Mouse (Mus musculus): ENCODE results near the gene Ropn1l. TPM values are rescaled to one million over a fixed set of nuclear protein-coding genes. Genes with fewer than 3 reads are reported as not detected.

Gene Ropn1l
- polyA plus RNA-seq, 1 experiment from 2014 or later = 1.4 TPM

GRCm38 (mm10) chr15:31436811-31437210, 16.7 kb downstream of the Ropn1l start:
- no peak overlapping the region for H3K4me3 ChIP-seq
- no peaks in the 10 kb centered on the region for H3K27me3 ChIP-seq
- H3K4me2 ChIP-seq = no peak overlapping the region
- no peak for ATAC-seq (ENCODE audit: low FRiP score)
- H3K9me3 ChIP-seq = no peaks in the 10 kb centered on the region
- 94% methylated on average over 2 of the region's 2 CpGs for WGBS
- no peaks in the 10 kb centered on the region for H3K36me3 ChIP-seq
- H3K9ac ChIP-seq = no peak overlapping the region
- H3K27ac ChIP-seq = no peak overlapping the region
- H3K4me1 ChIP-seq (replicated peaks) = no peaks in the 10 kb centered on the region

- Histone ChIP-seq H3K36me3 (no peaks in the 10 kb centered on the region), H3K4me1 (replicated peaks) (no peaks in the 10 kb centered on the region), H3K27ac (no peak overlapping the region), H3K27me3 (no peaks in the 10 kb centered on the region), H3K9ac (no peak overlapping the region), H3K4me2 (no peak overlapping the region), H3K9me3 (no peaks in the 10 kb centered on the region), H3K4me3 (no peak overlapping the region)
- ATAC-seq (ENCODE audit: low FRiP score) = no peak
- 67% methylated on average over 1 of the region's 1 CpGs for WGBS
Measured at GRCm38 (mm10) chr15:31436083-31436482, 17.5 kb downstream of the Ropn1l start.

DNA sequence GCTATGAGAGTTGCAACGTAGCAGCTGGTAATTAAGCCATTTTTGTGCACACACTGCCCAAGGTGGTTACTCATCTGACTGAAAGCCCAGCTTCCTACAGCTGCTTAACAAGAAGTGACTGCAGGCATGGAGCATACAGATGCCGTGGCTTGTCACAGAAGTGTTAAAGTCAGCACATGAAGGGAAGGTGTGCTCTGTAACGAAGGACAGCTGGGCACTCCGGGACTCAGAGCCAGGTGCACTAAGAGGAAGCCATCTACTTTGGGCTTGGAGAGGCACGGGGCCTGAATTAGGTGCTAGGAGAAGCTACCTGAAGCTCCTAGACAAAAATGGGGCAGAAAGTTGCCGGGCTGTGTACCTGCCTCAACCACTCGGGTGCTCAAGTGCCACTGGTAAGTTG, 19.8 kb downstream of the Ropn1l start:
- no peak overlapping the region for H3K4me3 ChIP-seq
- ATAC-seq (ENCODE audit: low FRiP score) = no peak
- peaks cover 3% of the 10 kb centered on the region; the same call in 1 of the 2 replicates for H3K4me1 ChIP-seq (replicated peaks)
- no peak overlapping the region for H3K4me2 ChIP-seq
- H3K9ac ChIP-seq = no peak overlapping the region
- 82% methylated on average over 7 of the region's 7 CpGs for WGBS
- no peaks in the 10 kb centered on the region for H3K9me3 ChIP-seq
- H3K27ac ChIP-seq = no peak overlapping the region
- H3K36me3 ChIP-seq = no peaks in the 10 kb centered on the region
- H3K27me3 ChIP-seq = no peaks in the 10 kb centered on the region

DNA sequence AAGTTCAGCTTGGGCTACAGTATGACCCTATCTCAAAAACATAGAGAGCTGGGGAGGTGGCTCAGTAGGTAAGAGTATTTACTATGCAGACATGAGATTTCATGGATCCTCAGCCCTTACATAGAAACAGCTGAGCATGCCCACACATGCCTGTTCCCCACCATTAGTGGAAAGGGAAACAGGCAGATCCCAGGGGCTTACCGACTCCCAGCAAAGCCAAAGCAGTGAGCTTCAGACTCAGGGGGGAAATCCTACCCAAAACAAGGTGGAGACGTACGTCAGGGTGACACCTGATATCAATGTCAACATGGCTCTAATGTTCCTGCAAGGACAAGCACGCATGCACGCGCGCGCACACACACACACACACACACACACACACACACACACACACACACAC, 21.7 kb downstream of the Ropn1l start:
- ATAC-seq (ENCODE audit: low FRiP score) = no peak
- H3K4me3 ChIP-seq = no peak overlapping the region
- H3K27me3 ChIP-seq = no peaks in the 10 kb centered on the region
- no peak overlapping the region for H3K4me2 ChIP-seq
- peaks cover 3% of the 10 kb centered on the region; the same call in 1 of the 2 replicates for H3K4me1 ChIP-seq (replicated peaks)
- H3K9ac ChIP-seq = no peak overlapping the region
- H3K27ac ChIP-seq = no peak overlapping the region
- H3K9me3 ChIP-seq = no peaks in the 10 kb centered on the region
- H3K36me3 ChIP-seq = no peaks in the 10 kb centered on the region
- 82% methylated on average over 8 of the region's 8 CpGs for WGBS

- WGBS = 72% methylated on average over 2 of the region's 2 CpGs
- Histone ChIP-seq H3K4me1 (replicated peaks) (peaks cover 14% of the 10 kb centered on the region), H3K9me3 (no peaks in the 10 kb centered on the region), H3K4me3 (no peak overlapping the region), H3K9ac (no peak overlapping the region), H3K4me2 (no peak overlapping the region), H3K36me3 (no peaks in the 10 kb centered on the region), H3K27ac (no peak overlapping the region), H3K27me3 (no peaks in the 10 kb centered on the region)
- no peak for ATAC-seq (ENCODE audit: low FRiP score)
Measured at GRCm38 (mm10) chr15:31430014-31430413, 23.5 kb downstream of the Ropn1l start.

DNA sequence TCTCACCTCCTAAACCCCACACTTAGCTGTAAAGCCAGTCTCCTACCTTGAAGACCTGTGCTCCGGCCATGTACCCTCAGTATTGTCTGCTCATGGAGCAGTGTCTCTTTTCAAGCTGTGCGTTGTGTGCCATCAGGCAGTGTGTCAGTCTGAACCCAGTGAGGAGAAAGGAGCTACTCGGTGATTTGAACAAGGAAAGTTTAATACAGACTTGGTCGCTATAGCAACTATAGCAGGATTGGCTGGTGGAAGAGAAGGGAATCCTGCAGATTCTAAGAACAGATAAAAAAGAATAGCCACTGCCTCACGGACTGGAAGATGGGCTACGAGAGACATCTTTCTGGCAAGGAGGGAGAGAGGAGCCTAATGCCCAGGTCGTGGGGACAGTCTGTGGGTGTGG, 24.1 kb downstream of the Ropn1l start:
- no peak overlapping the region for H3K27ac ChIP-seq
- no peak overlapping the region for H3K9ac ChIP-seq
- H3K4me2 ChIP-seq = no peak overlapping the region
- peaks cover 14% of the 10 kb centered on the region for H3K4me1 ChIP-seq (replicated peaks)
- WGBS = 57% methylated on average over 7 of the region's 7 CpGs
- ATAC-seq (ENCODE audit: low FRiP score) = no peak
- H3K9me3 ChIP-seq = no peaks in the 10 kb centered on the region
- H3K36me3 ChIP-seq = no peaks in the 10 kb centered on the region
- H3K4me3 ChIP-seq = no peak overlapping the region
- H3K27me3 ChIP-seq = no peaks in the 10 kb centered on the region

DNA sequence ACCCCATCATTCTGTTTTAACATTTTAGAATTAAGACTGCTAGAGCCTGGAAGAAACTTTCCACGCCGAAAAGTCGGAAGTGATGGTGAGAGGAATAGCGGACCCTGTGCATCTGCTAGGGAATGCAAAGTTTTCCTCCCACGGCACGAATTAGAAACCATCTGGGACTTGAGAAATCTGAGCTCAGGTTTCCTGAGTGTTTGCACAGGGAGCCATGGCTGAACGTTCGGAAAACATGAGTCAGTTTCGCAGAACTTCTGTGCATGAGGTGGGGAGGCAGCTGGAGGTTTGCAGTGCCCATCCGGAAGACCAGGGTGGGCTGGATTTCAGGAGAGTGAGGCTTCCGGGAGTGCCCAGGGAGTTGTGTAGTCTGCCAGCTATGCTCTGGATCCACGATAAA, 25.0 kb downstream of the Ropn1l start:
- Histone ChIP-seq H3K27ac (no peak overlapping the region), H3K4me2 (no peak overlapping the region), H3K27me3 (no peaks in the 10 kb centered on the region), H3K9me3 (no peaks in the 10 kb centered on the region), H3K36me3 (no peaks in the 10 kb centered on the region), H3K4me3 (no peak overlapping the region), H3K9ac (no peak overlapping the region), H3K4me1 (replicated peaks) (peaks cover 14% of the 10 kb centered on the region)
- 85% methylated on average over 12 of the region's 12 CpGs for WGBS
- no peak for ATAC-seq (ENCODE audit: low FRiP score)

GRCm38 (mm10) chr15:31427390-31427789, 26.1 kb downstream of the Ropn1l start:
- Histone ChIP-seq H3K36me3 (no peaks in the 10 kb centered on the region), H3K27ac (no peak overlapping the region), H3K27me3 (no peaks in the 10 kb centered on the region), H3K9ac (no peak overlapping the region), H3K4me2 (no peak overlapping the region), H3K4me1 (replicated peaks) (peaks cover 14% of the 10 kb centered on the region), H3K9me3 (no peaks in the 10 kb centered on the region), H3K4me3 (no peak overlapping the region)
- ATAC-seq (ENCODE audit: low FRiP score) = no peak
- WGBS = 62% methylated on average over 3 of the region's 3 CpGs

GRCm38 (mm10) chr15:31426066-31426706, 27.4 kb downstream of the Ropn1l start:
- Histone ChIP-seq H3K9me3 (no peaks in the 10 kb centered on the region), H3K9ac (peak overlapping the region; percentile 49), H3K4me1 (replicated peaks) (peaks cover 14% of the 10 kb centered on the region), H3K4me3 (no peak overlapping the region), H3K27me3 (no peaks in the 10 kb centered on the region), H3K36me3 (no peaks in the 10 kb centered on the region), H3K27ac (0 out of 2 replicates have a peak overlapping the region, but pooled peaks have one; percentile 3), H3K4me2 (no peak overlapping the region)
- WGBS = 29% methylated on average over 8 of the region's 8 CpGs
- ATAC-seq (ENCODE audit: low FRiP score) = peak; percentile 76; the same call in 1 of the 2 replicates

DNA sequence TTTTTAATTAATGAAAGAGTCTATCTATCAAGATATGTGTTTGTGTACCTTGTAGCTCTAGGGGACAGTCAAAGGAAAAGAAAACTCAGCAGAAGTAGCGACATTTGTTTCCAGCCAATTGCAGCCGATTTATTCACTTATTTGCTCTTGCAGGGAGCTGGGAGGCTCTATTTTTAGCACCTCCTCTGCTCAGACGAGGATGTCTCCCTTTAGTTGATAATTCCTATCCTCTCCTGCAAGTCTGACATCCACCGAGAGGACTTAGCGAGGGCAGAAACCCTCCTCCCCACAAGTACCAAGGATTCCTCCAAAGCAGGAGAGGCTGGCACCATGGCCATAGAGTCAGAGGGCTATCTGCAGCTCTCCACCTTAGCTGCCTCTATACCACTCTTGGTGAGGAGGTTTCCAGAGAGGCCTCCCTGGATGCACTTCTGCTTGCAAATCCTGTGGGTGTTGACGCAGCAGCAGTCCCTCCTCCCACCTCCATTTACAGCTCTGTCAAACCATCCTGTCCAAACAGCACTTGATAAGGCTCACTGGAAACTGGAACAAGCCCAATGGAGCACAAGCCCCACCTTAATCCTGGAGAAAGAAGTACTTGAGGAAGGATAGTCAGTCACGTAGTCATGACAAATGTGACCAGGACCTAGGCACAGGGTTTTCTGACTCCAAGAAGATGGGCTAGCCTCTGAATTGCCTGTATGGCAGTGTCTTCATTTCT, 30.7 kb downstream of the Ropn1l start:
- no peak overlapping the region for H3K4me2 ChIP-seq
- no peaks in the 10 kb centered on the region for H3K9me3 ChIP-seq
- no peaks in the 10 kb centered on the region for H3K27me3 ChIP-seq
- WGBS = 71% methylated on average over 7 of the region's 7 CpGs
- H3K27ac ChIP-seq = no peak overlapping the region
- no peak for ATAC-seq (ENCODE audit: low FRiP score)
- no peaks in the 10 kb centered on the region for H3K36me3 ChIP-seq
- no peak overlapping the region for H3K4me3 ChIP-seq
- peaks cover 11% of the 10 kb centered on the region for H3K4me1 ChIP-seq (replicated peaks)
- H3K9ac ChIP-seq = no peak overlapping the region

DNA sequence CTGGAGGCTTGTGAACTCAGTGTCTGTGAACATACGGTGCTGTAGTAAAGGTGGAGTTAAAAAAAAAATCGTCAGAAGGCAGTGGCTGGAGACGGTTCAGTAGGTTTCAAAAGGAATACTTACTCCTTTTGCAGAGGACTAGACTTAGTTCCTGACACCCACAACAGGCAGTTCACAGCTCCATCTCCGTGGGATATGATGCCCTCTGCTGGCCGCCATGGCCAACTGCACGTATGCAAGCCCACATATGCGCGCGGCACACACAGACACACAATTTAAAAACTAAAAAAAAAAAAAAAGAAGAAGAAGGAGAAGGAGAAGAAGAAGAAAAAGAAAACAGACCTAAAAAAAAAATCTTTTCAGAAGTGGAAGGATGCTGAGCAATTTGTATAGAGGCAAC, 34.5 kb downstream of the Ropn1l start:
- Histone ChIP-seq H3K9ac (no peak overlapping the region), H3K36me3 (no peaks in the 10 kb centered on the region), H3K4me3 (no peak overlapping the region), H3K9me3 (no peaks in the 10 kb centered on the region), H3K27ac (no peak overlapping the region), H3K4me1 (replicated peaks) (no peaks in the 10 kb centered on the region), H3K4me2 (0 out of 2 replicates have a peak overlapping the region, but pooled peaks have one; percentile 8), H3K27me3 (no peaks in the 10 kb centered on the region)
- 31% methylated on average over 9 of the region's 9 CpGs for WGBS
- ATAC-seq (ENCODE audit: low FRiP score) = no peak

DNA sequence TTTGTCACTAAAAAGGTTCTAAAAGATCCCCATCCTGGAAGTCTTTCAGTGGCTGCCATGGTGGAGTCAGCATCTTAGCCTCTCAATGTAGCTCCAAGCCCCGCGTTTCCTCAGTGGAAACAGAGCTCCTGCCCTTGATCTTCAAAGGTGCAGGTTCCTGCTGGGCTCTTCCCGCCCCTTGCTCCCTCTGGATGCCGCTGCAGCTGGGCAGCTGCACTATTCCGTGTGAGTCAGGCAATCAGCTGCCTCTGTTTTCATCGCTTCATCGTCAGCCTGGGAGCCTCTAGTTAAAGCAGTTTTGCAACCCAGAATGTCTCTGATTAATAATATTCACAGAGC, 34.9 kb downstream of the Ropn1l start:
- Histone ChIP-seq H3K4me2 (0 out of 2 replicates have a peak overlapping the region, but pooled peaks have one; percentile 8), H3K9ac (no peak overlapping the region), H3K4me3 (no peak overlapping the region), H3K9me3 (no peaks in the 10 kb centered on the region), H3K36me3 (no peaks in the 10 kb centered on the region), H3K4me1 (replicated peaks) (no peaks in the 10 kb centered on the region), H3K27me3 (no peaks in the 10 kb centered on the region), H3K27ac (no peak overlapping the region)
- WGBS = 18% methylated on average over 7 of the region's 7 CpGs
- no peak for ATAC-seq (ENCODE audit: low FRiP score)

Data from hindbrain, embryonic 13.5 days (tissue).